Mouse (Mus musculus) hindbrain, embryonic 16.5 days (tissue): ENCODE results near the gene Plvap. TPM values are rescaled to one million over a fixed set of nuclear protein-coding genes. Genes with fewer than 3 reads are reported as not detected.
A peak's percentile ranks its signal among the peaks of the same experiment; 100 is the strongest.
"Not testable (repeated sequence)": the region's sequence is repeated elsewhere in the genome, so short reads cannot be mapped to it uniquely, and the experiment has no call there.

Source experiments
- ATAC-seq: fragments of 200-750 bp; cut with Nextera tagmentation; 2 replicates; pipeline ENCODE4 v1.8.0; 2017; ENCODE audit warnings: moderate TSS enrichment, moderate library complexity
- H3K27ac ChIP-seq: fragments of 300-500 bp; sonication (generic); 2 replicates; pipeline ENCODE4 v1.5.1; 2014; ENCODE audit warnings: low read depth, mild to moderate bottlenecking, control low read depth, low read length, moderate library complexity
- H3K27me3 ChIP-seq: fragments of 300-500 bp; sonication (generic); replicated peaks from 2 replicates; pipeline ENCODE4 v1.6.1; 2014; ENCODE audit warnings: low read length; ENCODE audit not compliant: control insufficient read depth, insufficient read depth
- H3K36me3 ChIP-seq: fragments of 300-500 bp; sonication (generic); 2 replicates; pipeline ENCODE4 v1.6.1; 2014; ENCODE audit warnings: mild to moderate bottlenecking, low read length, moderate library complexity, mixed read lengths; ENCODE audit not compliant: control insufficient read depth, insufficient read depth
- H3K4me1 ChIP-seq: fragments of 300-500 bp; sonication (generic); 2 replicates; pipeline ENCODE4 v1.6.1; 2014; ENCODE audit warnings: low read depth, low read length; ENCODE audit not compliant: control insufficient read depth, insufficient read depth
- H3K4me2 ChIP-seq: fragments of 300-500 bp; sonication (generic); 2 replicates; pipeline ENCODE4 v1.6.1; 2014; ENCODE audit warnings: mild to moderate bottlenecking, low read length, control low read depth, moderate library complexity
- H3K4me3 ChIP-seq: fragments of 300-500 bp; sonication (generic); 2 replicates; pipeline ENCODE4 v1.5.1; 2014; ENCODE audit warnings: mild to moderate bottlenecking, low read length, control low read depth, moderate library complexity
- H3K9ac ChIP-seq: fragments of 300-500 bp; sonication (generic); 2 replicates; pipeline ENCODE4 v1.6.1; 2014; ENCODE audit warnings: low read depth, mild to moderate bottlenecking, control low read depth, low read length, moderate library complexity
- H3K9me3 ChIP-seq: fragments of 300-500 bp; sonication (generic); 2 replicates; pipeline ENCODE4 v1.6.1; 2014; ENCODE audit warnings: mild to moderate bottlenecking, low read length, moderate library complexity; ENCODE audit not compliant: control insufficient read depth
- WGBS: fragments of 180-500 bp; shearing (Covaris S2); extraction: QIAGEN DNeasy Blood & Tissue Kit; methylation state at CpG from one replicate; pipeline ENCODE4 v1.1.7; 2014; 5-methylcytosine and 5-hydroxymethylcytosine counted together
- polyA plus RNA-seq: library from polyadenylated mRNA; unstranded; fragments of >200 nt; fragmentation: Nextera tagmentation; extraction: Ambion mirVana; gene quantifications from 2 replicates; pipeline ENCODE4 v1.2.1, GENCODE M21; 2015

Gene Plvap
- polyA plus RNA-seq, 1 experiment from 2014 or later: 12.5 TPM

DNA sequence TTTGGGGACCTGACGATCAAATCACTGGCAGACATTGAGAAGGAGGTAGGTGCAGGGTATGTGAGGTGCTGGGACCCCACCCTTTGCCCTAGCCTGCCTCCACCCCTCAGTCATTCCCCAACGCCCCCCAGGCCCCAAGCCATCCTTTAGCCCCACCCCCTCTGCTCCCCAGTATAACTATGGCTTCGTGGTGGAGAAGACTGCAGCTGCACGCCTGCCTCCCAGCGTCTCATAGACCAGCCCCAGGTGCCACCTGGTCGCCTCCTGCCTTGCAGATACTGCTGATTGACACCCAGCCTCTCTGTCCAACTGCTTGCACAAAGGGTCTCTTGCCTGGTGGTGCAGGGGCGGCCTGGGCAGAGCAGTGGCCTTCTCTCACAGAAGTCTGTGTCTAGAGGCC lies 36.0 kb upstream of the Plvap start:
- ATAC-seq: no peak
- H3K27me3 ChIP-seq: no peaks in the 10 kb centered on the region
- H3K4me3 ChIP-seq: no peak overlapping the region
- 82% methylated on average over 7 of the region's 7 CpGs for WGBS
- H3K4me2 ChIP-seq: no peak overlapping the region
- H3K9ac ChIP-seq: no peak overlapping the region
- H3K4me1 ChIP-seq: peaks cover 10% of the 10 kb centered on the region
- H3K9me3 ChIP-seq: no peaks in the 10 kb centered on the region
- H3K36me3 ChIP-seq: peaks cover 18% of the 10 kb centered on the region
- H3K27ac ChIP-seq: no peak overlapping the region

DNA sequence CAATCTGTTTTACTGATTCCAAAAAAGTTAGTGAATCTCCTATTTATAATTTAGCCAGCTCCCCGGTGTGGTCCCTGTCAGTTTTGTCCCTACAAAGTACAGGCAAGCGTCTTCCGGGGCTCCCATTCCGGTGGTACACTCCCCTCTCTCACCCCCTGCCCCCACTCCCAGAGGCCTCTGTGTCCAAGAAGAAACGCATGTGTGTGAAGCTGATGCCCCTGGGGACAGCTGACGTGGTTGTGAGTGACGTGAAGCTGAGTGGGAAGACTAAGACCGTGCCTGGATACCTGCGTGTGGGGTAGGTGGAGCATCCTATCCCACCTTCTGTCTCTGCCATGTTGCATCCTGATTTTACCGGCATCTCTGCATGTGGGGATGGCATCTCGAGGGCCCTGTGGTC lies 33.5 kb upstream of the Plvap start:
- Histone ChIP-seq H3K9me3 (no peaks in the 10 kb centered on the region), H3K4me3 (no peak overlapping the region), H3K4me1 (peaks cover 10% of the 10 kb centered on the region), H3K36me3 (peaks cover 18% of the 10 kb centered on the region), H3K27ac (no peak overlapping the region), H3K4me2 (no peak overlapping the region), H3K9ac (no peak overlapping the region), H3K27me3 (no peaks in the 10 kb centered on the region; the same call in 1 of the 2 replicates)
- WGBS: 90% methylated on average over 11 of the region's 11 CpGs
- no peak for ATAC-seq

- no peak for ATAC-seq
- 87% methylated on average over 9 of the region's 9 CpGs for WGBS
- Histone ChIP-seq H3K9me3 (no peaks in the 10 kb centered on the region), H3K36me3 (peaks cover 18% of the 10 kb centered on the region), H3K27me3 (no peaks in the 10 kb centered on the region; the same call in 1 of the 2 replicates), H3K4me3 (peak overlapping the region; percentile 97), H3K9ac (no peak overlapping the region), H3K4me2 (peak overlapping the region; percentile 65), H3K27ac (no peak overlapping the region), H3K4me1 (peaks cover 10% of the 10 kb centered on the region)
Measured at GRCm38 (mm10) chr8:71543755-71544154, 32.2 kb upstream of the Plvap start.

GRCm38 (mm10) chr8:71542632-71543343 lies 31.2 kb upstream of the Plvap start, which contains the start of gene Mvb12a:
Mvb12a (plus strand) TSS chr8:71542922.
- H3K27ac ChIP-seq: peak within 1 kb of the TSS; percentile 77; the same call in 1 of the 2 replicates
- ATAC-seq: peak; percentile 97
- peak within 1 kb of the TSS; percentile 89 for H3K9ac ChIP-seq
- H3K36me3 ChIP-seq: peaks cover 18% of the 10 kb centered on the region
- peaks cover 10% of the 10 kb centered on the region for H3K4me1 ChIP-seq
- H3K4me3 ChIP-seq: peak within 1 kb of the TSS; percentile 97
- peaks cover 1% of the 10 kb centered on the region for H3K27me3 ChIP-seq
- WGBS: under 1% methylated on average over 37 of the region's 55 CpGs
- H3K4me2 ChIP-seq: peak within 1 kb of the TSS; percentile 65
- no peaks in the 10 kb centered on the region for H3K9me3 ChIP-seq

DNA sequence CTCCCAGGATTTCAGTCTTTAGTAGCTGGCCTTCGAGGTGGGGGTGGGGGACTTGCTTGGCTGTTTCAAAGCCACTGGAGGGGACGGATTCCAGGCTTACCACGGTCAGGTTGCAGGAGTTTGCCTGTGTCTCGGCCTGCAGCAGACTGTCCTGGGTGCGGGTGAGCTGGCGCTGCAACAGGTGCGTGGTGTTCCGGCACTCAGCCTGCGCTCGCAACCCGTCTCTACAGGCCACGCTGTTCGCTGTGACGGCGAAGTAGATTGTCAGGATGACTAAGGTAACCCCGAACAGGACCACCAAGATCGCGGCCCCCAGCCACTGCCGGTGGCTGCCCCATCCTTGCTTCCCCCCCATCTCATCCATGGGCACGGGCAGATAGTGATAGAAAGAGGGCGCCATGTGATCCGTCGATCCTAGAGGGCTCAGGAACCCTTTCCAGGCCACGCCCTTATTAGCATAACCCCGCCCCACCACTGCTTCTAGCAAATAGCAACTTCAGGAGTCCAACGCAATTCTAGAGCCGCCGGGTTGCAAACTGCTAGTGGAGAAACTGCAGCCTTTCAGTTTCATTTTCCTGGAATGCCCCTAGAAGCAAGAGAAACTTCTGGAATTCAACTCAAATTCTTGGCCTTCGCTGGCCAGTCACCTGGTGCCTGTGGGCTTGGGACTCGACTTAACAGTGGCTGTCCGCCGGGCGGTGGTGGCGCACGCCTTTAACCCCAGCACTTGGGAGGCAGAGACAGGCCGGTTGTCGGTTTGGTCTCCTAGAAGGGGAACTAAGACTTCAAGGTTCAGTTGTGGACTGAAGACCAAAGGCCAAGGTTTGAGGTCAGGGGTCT lies 25.7 kb upstream of the Plvap start, which contains the start of gene Bst2:
Gene Bst2 (minus strand): TSS at position 429 of the 840 bp plus-strand sequence.
- Histone ChIP-seq H3K4me3 (peak within 1 kb of the TSS; percentile 36), H3K36me3 (no peaks in the 10 kb centered on the region), H3K27me3 (peaks cover 13% of the 10 kb centered on the region), H3K27ac (no peak within 1 kb of the TSS), H3K9me3 (no peaks in the 10 kb centered on the region), H3K4me2 (peak within 1 kb of the TSS; percentile 59), H3K4me1 (peaks cover 2% of the 10 kb centered on the region; the same call in 1 of the 2 replicates), H3K9ac (peak within 1 kb of the TSS; percentile 36; the same call in 1 of the 2 replicates)
- ATAC-seq: peak; percentile 48; the same call in 1 of the 2 replicates
- WGBS: 5% methylated on average over 37 of the region's 37 CpGs

DNA sequence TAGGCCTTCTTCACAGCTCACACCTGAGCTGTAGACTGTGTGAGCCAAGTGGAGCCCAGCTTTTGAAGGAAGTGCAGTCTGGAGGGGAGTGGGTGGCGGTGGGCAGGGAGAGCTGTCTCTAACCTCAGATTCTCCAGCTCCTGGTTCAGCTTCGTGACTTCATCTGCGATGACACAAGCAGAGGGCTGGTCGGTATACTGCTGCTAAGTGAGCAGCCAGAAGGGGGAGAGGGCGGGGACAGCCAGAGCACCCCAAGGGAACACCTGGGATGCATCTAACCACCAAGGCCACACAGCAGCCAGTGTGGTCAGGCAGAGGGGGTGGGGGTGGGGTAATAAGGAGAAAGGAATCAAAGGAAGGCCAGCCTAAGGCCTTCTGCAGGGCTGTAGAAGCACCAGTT lies 24.1 kb upstream of the Plvap start:
- Histone ChIP-seq H3K27me3 (peaks cover 13% of the 10 kb centered on the region), H3K27ac (no peak overlapping the region), H3K9ac (no peak overlapping the region), H3K4me2 (no peak overlapping the region), H3K4me1 (peaks cover 2% of the 10 kb centered on the region; the same call in 1 of the 2 replicates), H3K9me3 (no peaks in the 10 kb centered on the region), H3K4me3 (no peak overlapping the region), H3K36me3 (no peaks in the 10 kb centered on the region)
- WGBS: 72% methylated on average over 5 of the region's 5 CpGs
- no peak for ATAC-seq

DNA sequence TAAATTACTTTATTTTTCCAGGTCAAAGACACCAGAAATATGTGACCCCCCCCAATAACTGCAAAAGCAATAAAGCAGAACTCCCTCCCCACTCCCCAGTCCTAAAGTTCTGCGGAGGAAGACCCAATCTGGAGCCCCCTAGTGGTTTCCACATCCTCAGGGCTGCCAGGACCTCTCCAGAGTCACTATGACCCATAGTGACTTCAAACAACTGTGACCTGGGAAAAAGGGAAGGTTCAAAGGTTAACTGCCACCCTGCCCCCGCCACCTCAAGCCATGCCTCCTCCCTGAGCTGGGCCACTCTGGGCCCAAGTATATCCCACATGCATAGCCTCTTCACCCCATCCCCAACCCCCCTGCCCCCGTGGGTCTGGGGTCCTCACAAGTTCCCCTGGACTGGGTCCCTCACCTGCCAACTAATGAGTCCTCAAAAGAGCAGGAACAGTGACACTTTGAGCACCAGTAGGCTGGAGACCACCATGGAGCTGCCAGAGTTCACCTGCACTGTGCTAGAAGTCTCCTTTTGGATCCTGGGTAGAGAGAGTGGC lies 22.8 kb upstream of the Plvap start:
- Histone ChIP-seq H3K4me2 (no peak overlapping the region), H3K4me3 (no peak overlapping the region), H3K4me1 (peaks cover 2% of the 10 kb centered on the region; the same call in 1 of the 2 replicates), H3K27me3 (peaks cover 13% of the 10 kb centered on the region), H3K9ac (no peak overlapping the region), H3K36me3 (no peaks in the 10 kb centered on the region), H3K9me3 (no peaks in the 10 kb centered on the region), H3K27ac (no peak overlapping the region)
- no peak for ATAC-seq
- 45% methylated on average over 3 of the region's 3 CpGs for WGBS

DNA sequence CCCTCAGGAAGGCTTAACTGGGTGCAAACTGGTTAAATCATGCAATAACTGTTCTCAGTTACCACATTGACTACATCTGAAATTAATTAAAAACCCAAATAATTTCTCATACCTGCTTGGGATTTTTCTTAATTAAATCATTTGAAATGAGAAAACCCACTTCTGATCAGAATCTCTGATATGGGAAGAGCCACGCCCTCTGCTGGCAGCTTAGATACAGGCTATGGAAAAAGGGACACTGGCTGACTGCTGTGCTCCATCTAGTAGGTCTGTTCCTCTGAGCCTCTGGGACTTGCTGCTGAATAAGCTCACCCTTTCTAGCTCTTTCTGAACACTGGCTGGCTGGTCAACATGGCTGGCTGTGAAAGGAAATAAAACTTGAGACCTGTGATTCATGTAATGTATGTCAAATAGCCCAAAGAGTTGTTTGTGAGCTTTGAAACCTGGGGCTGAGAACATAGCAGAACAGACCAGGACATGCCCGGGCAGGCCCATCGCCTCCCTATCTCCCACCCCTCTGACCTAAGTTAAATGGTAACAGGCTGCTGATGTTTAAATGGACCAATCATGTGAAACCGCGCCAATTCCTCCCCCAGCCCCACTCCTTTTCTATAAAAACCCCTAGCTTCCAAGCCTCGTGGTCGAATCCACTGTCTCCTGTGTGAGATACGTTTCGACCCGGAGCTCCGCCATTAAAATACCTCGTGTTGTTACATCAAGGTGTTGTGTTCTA lies 19.3 kb upstream of the Plvap start:
- 62% methylated on average over 4 of the region's 12 CpGs for WGBS
- H3K36me3 ChIP-seq: not testable (repeated sequence)

More for the DNA sequence above, 19.3 kb upstream of the Plvap start:
- peaks cover 12% of the 10 kb centered on the region for H3K27me3 ChIP-seq
- not testable (repeated sequence) for H3K4me3 ChIP-seq, H3K4me2 ChIP-seq, H3K4me1 ChIP-seq, H3K9me3 ChIP-seq, H3K27ac ChIP-seq, H3K9ac ChIP-seq, ATAC-seq
